Comparison of ENCODE assay signal across 7 mouse cellular contexts in genomic region chr10:83183634-83184479, GRCm38 (mm10).
DNase-seq lines count a peak whose midpoint lies in the region; ATAC-seq and TF ChIP-seq lines count a peak whose summit lies in the region.

No protein-coding gene starts in this region.

- H3K4me3 ChIP-seq in lung, embryonic 16.5 days (ENCODE audit: low read length), result no peak overlapping the region
- H3K4me3 ChIP-seq in lung, adult 2 months (replicated peaks; ENCODE audit: extremely low read depth, low read depth, low read length), result no peak overlapping the region
- no peak overlapping the region for H3K4me3 ChIP-seq in cortical plate, adult 2 months (ENCODE audit: insufficient read depth, low read length)
- no peak overlapping the region for H3K4me3 ChIP-seq in macrophage (ENCODE audit: inconsistent target)

- no peaks in the 10 kb centered on the region for H3K79me2 ChIP-seq in macrophage (ENCODE audit: inconsistent target)

- 0 out of 2 replicates have a peak, but pooled peaks cover 2% of the 10 kb centered on the region for H3K27me3 ChIP-seq in lung, embryonic 16.5 days (ENCODE audit: control insufficient read depth, insufficient read depth, low read depth, low read length)

- ATAC-seq in lung, embryonic 16.5 days (ENCODE audit: low read depth), result peak; percentile 9; the same call in 1 of the 2 replicates
- no peak for ATAC-seq in frontal cortex, adult (ENCODE audit: low TSS enrichment)

- no peaks in the 10 kb centered on the region; the same call in 1 of the 2 replicates for H3K9me3 ChIP-seq in lung, embryonic 16.5 days (ENCODE audit: control insufficient read depth, low read length)

- no peak overlapping the region for H3K4me2 ChIP-seq in lung, embryonic 16.5 days (ENCODE audit: low read depth, low read length)

- H3K9ac ChIP-seq in lung, embryonic 16.5 days (ENCODE audit: low read length), result no peak overlapping the region; the same call in 1 of the 2 replicates

- TF ChIP-seq POLR2A in lung, adult 2 months (IDR thresholded peaks at IDR 0.05; ENCODE audit: borderline replicate concordance, extremely low read depth, low read depth, low read length), result no peak
- TF ChIP-seq POLR2A in cortical plate, adult 2 months (IDR thresholded peaks at IDR 0.05; ENCODE audit: extremely low read depth, insufficient read depth, low read length), result no peak

- no peak for TF ChIP-seq CTCF in lung, adult 2 months (IDR thresholded peaks at IDR 0.05; ENCODE audit: insufficient read depth, low read length)
- TF ChIP-seq CTCF in cortical plate, adult 2 months (IDR thresholded peaks at IDR 0.05; ENCODE audit: extremely low read depth, insufficient read depth, low read length), result no peak

- H3K27ac ChIP-seq in lung, embryonic 16.5 days (ENCODE audit: low read length), result no peak overlapping the region
- 0 out of 2 replicates have a peak overlapping the region, but pooled peaks have one; percentile 19 for H3K27ac ChIP-seq in cortical plate, adult 2 months (ENCODE audit: insufficient read depth, low read length)
- H3K27ac ChIP-seq in macrophage, result peak overlapping the region; percentile 93

- peaks cover 16% of the 10 kb centered on the region for H3K4me1 ChIP-seq in lung, embryonic 16.5 days (replicated peaks; ENCODE audit: control insufficient read depth, insufficient read depth, low read length)
- peaks cover 13% of the 10 kb centered on the region; the same call in 1 of the 2 replicates for H3K4me1 ChIP-seq in lung, adult 2 months (ENCODE audit: control insufficient read depth, insufficient read depth, low read length)
- peaks cover 9% of the 10 kb centered on the region for H3K4me1 ChIP-seq in cortical plate, adult 2 months (ENCODE audit: control insufficient read depth, insufficient read depth, low read length)

- WGBS in lung, embryonic 16.5 days, result 35% methylated on average over 12 of the region's 12 CpGs
- WGBS in lung, adult 2 months, result 41% methylated on average over 12 of the region's 12 CpGs
- WGBS in macrophage (ENCODE audit: missing documents), result 41% methylated on average over 11 of the region's 12 CpGs

- H3K36me3 ChIP-seq in lung, embryonic 16.5 days (ENCODE audit: control insufficient read depth, insufficient read depth, low read length), result no peaks in the 10 kb centered on the region
- H3K36me3 ChIP-seq in macrophage (ENCODE audit: inconsistent target), result no peaks in the 10 kb centered on the region

- DNase-seq in lung, adult 2 months, result no peak
- peak; percentile 62 for DNase-seq in thymus, postnatal 4 days
- DNase-seq in layer of hippocampus, postnatal 14 days (ENCODE audit: low spot score in 2 of 2), result no peak
